Mouse (Mus musculus) spleen, embryonic (tissue): ENCODE data around the gene Sh3bgrl3.

Experiments used
- CTCF ChIA-PET: fragments of 350-600 bp; sonication (Branson Sonifier 250); formaldehyde crosslinking; loops from one replicate; lab custom pipeline; 2022; lab: Charles Lee

The Sh3bgrl3 gene

DNA sequence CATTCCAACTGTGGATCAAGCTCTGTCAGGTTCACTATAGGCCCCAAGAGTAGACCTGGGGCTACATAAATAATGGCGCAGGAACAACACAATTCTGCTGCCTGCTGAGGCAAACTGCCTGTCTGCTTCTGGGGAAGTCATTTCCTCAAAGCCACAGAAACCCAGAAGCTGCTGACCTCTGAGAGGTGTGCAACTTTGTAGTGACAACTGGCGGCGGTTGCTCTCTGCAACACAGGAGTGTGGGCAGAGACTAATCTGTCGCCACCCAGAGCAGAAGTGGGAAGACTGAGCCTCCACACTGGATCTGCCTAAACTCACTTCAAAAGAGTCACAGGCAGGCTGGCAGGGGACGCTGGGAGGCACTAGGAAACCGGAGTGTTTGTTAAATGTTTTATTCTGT is 893 bp upstream of the Sh3bgrl3 start:
- CTCF ChIA-PET: interaction anchor here (0.6 kb wide), 1 partner anchor 239 kb away, joined by 15 read pairs; no protein-coding TSS in a partner anchor

DNA sequence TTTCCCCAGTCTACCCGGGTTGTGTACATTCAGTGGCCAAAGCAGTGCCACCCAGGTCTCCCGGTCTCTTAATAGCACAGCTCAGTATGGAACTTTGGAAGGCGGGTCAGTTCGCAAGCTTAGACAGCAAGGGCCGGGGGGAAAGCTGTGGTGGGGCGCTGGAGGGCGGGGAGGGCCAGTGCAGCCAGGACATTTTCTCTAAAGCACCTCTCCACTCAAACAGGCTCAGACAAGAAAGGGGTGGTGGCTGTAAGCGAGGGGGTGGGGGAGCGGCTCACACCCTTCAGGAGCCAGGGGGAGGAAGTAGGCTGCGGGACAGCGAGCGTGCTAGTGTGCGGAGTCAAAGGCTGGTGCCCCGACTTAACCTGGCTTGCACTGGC is 384 bp upstream of the Sh3bgrl3 start:
- CTCF ChIA-PET: interaction anchor here (0.6 to 1.4 kb wide), 2 partner anchors 36 to 240 kb away, joined by 5 to 15 read pairs; no protein-coding TSS in a partner anchor

DNA sequence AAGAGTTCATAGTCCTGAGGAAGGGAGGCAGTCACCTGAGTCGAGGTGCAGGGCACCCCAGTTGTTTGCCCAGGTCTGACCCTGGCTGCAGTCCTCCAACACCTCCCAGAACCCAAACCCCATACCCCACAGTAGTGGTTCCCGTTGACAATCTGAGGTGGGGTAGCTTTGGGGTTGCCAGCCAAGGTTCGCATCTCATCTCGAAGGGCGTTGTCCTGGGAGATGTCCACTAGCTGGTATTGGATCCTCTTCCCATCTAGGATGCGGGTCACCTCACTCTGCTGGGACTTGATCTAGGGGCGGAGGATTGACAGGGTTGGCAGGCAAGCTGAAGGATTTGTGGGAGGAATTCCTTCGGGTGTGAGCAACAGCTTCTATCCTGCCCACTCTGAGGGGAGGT is 796 bp downstream of the Sh3bgrl3 start:
- CTCF ChIA-PET: interaction anchor here (0.9 to 1.4 kb wide), 3 partner anchors 29 to 92 kb away, joined by 3 to 5 read pairs (median 4); no protein-coding TSS in a partner anchor

DNA sequence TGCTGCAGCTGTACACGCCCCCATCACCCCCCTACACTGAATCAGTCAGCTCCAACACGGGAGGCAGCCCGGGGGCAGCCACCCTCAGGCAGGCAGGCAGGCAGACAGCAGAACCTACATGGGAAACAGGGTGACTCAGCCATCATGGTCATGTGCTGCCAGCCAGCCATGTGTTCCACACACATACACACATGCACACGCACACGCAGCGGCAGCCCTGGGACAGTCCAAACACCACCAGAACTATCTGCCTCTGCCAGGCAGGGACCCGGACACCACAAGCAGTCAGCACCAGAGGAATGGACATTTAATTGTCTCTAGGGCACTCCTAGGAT is 1.5 kb downstream of the Sh3bgrl3 start:
- CTCF ChIA-PET: interaction anchor here (1.0 to 1.4 kb wide), 3 partner anchors 32 to 91 kb away, joined by 4 to 6 read pairs (median 4); no protein-coding TSS in a partner anchor

DNA sequence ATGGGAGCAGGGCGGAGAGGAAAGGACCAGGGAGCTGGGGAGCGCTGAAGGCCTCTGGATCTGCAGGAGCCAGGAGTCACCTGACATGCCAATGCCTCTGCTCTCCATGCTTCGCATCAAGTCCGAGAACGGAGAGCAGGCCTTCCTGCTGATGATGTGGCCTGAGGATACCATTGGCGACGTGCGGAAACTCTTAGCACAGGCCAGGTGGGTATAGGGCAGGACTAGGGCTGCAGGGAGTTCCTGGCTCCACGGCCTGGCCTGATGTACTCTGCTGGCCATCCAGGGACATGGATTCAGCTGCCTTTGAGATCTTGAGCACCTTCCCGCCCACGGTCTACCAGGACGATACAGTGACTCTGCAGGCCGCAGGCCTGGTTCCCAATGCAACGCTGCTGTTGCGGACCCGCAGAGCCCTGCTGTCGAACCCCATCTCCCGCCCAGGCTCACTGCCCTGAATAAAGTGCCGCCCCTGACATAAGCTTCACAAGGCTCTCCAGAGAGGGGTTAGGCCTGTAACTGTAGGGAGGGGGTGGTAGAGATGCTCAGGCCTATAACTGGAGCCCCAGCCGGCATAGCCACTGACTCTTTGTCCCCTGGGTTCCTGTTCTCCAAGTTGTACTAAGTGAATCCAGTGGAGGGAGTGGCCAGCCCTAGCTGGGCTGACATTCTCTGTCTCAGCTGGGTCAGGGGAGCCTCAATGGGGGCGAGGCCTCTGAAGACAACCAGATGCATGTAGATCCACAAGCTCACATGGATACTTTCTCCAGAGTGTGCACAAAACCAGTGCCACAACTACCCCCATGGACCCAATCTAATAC is 2.1 kb downstream of the Sh3bgrl3 start:
- CTCF ChIA-PET: interaction anchor here (1.0 to 1.4 kb wide), 3 partner anchors 31 to 91 kb away, joined by 4 to 6 read pairs (median 4); no protein-coding TSS in a partner anchor

DNA sequence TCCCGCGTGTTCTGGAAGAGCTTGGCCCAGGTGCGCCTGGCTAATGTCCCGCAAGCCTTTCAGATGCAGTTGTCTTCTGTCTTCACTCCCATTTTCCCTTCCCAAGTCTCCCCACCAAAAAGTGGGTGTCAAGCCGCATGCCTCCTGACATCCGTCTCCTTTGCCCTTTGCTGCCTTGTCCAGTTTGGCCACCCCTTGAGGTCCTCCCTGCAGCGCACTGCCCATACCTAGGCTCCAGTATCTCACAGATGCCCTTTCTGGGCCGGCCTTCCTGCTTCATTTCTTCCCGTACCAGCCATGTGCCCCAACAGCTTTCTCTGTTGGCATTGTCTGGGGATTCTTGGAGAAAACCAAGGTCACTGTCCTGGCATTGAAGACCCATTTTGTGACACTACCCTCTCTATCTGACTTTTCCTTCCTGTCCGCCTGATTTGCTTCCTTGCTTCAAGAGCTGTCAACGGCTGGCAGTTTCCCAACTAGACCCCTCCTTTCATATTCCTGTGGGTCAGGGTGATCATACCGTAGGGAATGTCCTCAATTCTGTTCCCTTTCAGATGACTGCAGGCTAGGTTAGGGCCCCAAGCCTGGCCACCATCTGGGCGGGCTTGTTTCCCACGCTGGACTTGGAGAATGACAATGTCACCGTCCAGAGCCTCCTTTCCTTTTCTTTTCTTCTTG is 3.1 kb downstream of the Sh3bgrl3 start:
- CTCF ChIA-PET: interaction anchor here (0.6 to 2.6 kb wide), 4 partner anchors 34 to 368 kb away, joined by 3 to 19 read pairs (median 10); no protein-coding TSS in a partner anchor

DNA sequence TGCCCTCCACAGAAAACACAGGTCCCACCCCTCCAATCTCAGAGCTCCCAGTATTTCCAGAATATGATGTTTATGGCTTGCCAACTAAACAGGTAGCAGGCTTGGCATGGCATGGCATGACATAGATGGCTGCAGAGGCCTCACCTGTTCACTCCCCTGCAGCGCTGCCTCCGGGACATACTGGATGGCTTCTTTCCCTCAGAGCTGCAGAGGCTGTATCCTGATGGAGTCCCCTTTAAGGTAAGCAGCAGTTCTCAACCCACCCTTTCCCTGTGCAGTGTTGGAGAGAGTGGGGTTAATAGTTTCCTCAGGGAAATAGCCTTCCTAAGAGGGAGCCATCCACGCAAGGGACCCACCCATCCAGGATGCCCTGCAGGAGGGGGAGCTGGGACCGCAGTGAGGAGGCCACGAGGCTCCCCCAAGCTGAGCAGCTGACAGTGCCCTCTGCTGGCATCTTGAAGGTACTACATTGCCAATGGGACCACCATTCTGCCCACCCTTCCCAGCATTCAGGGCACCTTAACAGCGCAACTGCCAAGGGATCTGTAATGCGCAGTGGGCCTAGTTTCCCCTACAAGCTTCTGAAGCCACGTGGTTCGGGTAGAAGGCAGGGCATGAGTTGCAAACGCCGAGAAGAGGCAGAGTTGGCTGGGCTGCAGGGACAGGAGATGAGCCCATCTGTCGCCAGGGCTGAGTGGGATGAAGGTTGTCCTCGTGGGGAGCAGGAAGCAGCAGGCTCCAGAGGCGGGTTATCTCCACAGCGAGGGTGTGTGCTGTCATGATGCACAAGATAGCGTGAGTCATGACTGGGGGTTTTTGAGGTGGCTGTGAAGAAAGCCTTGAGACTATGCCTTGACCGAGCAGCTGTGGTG is 4.7 kb downstream of the Sh3bgrl3 start:
- CTCF ChIA-PET: interaction anchor here (0.5 to 2.6 kb wide), 13 partner anchors 7 to 311 kb away, joined by 3 to 19 read pairs (median 4); partner anchors contain the start of gene Cd52

DNA sequence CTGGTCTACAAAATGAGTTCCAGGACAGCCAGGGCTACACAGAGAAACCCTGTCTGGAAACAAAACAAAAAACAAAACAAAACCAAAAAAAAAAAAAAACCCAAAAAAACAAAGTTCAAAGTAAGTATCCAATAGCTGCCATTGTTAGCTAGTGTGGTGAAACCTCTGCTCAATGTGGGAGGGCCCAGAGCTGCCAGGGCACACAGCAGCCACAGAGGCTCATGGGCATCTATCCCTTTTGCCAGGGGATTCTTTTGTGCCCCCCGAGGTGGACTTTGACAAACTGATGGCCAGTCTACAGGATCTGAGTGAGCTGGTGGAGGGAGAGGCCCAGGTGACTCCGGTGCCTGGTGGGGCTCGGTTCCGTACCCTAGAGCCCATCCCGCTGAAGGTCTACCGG is 5.4 kb downstream of the Sh3bgrl3 start:
- CTCF ChIA-PET: interaction anchor here (0.5 to 2.6 kb wide), 10 partner anchors 8 to 310 kb away, joined by 3 to 19 read pairs (median 4); partner anchors contain the start of gene Cd52

DNA sequence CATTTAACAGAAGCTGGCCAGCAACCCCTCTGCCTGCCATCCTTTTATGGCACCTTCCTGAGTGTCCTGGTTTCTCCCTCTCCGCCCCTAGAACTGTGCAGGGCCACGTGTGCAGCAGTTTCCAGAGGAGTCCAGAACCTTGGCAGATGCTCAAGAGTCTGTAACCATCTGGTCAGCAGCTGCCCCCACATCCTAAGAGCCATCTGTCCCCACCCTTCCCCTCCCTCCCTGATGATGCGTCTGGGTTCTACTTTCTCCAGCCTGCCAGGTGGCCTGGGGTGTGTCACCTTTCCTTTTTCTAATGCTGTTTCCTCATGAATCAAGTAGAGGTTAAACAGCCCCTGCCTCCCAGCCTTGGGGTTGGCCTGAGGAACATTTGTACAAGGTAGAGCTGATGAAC is 6.3 kb downstream of the Sh3bgrl3 start:
- CTCF ChIA-PET: interaction anchor here (0.6 to 1.8 kb wide), 4 partner anchors 30 to 87 kb away, joined by 3 to 7 read pairs (median 4); no protein-coding TSS in a partner anchor

DNA sequence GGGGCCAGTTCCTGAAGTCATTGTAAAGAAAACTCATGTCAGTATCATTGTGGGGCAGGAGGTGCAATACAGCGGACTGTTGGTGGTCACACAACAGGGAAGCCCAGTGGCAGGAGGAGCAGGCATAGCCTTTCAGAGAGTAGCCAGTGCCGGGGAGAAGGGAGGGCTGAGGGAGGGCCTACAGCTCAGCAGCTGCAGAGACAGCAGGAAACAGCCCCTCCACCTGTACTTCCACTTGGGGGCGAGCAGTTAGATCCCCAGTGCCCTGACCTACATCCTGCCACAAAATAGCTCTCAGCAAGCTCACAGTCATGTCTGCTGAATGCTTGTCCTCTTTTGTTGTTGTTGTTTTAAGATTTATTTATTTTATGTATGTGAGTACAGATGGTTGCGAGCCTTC is 7.0 kb downstream of the Sh3bgrl3 start:
- CTCF ChIA-PET: interaction anchor here (0.6 to 1.8 kb wide), 3 partner anchors 21 to 31 kb away, joined by 6 to 7 read pairs (median 6); no protein-coding TSS in a partner anchor

DNA sequence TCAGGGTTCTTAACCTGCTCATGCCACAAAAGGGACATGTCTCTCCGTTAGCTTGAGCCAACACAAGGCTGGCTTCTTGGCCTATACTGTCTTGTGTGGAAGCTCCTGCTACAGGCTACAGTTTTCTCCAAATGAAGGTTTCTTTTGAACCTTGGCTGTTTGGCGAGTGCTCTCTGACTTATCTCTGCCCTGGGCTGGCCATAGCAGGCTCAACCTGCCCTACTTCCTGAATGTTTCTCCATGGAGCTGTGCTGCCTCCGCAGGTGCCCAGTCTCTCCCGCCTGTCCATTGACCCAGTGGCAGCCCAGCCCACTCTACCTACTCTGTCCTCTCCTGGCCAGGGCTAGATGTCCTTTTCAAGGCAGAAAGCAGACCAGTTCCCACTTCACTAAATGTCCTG is 7.7 kb downstream of the Sh3bgrl3 start:
- CTCF ChIA-PET: interaction anchor here (0.6 to 1.8 kb wide), 5 partner anchors 20 to 60 kb away, joined by 3 to 7 read pairs (median 6); no protein-coding TSS in a partner anchor

DNA sequence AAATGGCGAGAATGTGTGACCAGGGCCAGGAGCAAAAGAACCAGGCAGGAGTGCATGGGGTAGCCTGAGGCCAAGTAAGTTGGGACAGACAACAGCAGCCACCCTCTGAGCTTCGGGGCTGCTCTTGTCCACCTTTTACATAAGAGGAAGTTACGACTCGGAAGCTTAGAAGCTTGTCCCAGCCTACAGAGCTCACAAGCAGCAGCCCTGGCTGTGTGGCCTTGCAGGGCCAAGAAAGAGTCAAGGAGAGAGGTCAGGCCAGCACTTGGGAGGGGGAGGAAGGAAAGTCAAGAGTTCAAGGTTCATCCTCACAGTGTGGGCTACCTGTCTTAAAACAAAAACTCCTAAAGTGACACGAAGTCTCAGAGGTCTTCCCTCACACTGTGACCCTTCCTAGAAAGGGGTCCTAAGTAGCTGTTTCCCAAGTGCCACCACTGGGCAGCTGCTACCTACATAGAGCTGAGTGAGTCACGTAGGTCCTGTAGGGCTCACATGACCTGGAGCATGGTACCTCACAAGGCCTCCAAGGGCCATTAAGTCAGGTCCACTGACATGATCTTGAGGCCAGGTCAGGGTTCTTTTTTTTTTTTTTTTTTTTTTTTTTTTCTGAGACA is 8.3 kb downstream of the Sh3bgrl3 start:
- CTCF ChIA-PET: interaction anchor here (0.6 to 1.2 kb wide), 3 partner anchors 23 to 60 kb away, joined by 3 to 6 read pairs (median 5); no protein-coding TSS in a partner anchor

DNA sequence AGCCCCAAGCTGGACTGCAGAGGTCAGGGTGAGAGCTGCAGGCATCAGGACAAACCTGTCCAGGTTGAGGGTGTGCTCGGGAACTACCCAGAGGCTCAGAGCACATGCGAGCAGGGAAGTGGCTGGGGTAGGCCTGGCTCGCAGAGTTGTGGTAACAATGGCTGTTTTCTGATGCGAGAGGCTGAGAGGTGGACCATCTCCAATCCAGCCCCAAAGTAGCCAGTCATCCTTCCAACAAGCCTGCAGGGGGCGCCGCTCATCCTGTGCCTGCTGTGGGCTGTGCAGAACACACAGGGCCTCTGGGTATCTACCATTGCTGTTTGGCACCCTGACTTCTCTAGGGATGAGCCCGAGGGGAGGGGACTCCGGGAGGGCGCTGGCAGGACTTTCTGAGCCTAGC is 8.9 kb downstream of the Sh3bgrl3 start:
- CTCF ChIA-PET: interaction anchor here (1.2 kb wide), 1 partner anchor 22 kb away, joined by 5 read pairs; no protein-coding TSS in a partner anchor

DNA sequence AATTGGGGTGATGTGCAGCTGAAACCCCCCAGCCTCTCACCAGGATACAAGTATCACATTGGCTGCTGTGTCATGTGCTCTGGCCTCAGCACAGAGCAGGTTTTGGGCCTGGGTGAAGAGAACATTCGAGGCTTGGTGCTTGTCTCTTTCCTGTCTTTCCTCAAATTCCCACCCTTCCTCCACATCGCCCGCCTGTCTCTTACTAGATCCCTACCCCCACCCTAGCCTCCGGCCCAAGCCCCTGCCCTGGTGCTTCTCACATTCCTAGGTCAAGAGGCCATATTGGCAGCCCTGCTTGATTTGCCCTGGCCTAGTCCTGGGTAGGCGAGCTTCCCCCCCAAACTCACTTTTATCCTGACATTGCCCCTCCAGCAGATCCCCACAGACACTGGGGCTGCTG is 9.5 kb downstream of the Sh3bgrl3 start:
- CTCF ChIA-PET: no interaction called here

DNA sequence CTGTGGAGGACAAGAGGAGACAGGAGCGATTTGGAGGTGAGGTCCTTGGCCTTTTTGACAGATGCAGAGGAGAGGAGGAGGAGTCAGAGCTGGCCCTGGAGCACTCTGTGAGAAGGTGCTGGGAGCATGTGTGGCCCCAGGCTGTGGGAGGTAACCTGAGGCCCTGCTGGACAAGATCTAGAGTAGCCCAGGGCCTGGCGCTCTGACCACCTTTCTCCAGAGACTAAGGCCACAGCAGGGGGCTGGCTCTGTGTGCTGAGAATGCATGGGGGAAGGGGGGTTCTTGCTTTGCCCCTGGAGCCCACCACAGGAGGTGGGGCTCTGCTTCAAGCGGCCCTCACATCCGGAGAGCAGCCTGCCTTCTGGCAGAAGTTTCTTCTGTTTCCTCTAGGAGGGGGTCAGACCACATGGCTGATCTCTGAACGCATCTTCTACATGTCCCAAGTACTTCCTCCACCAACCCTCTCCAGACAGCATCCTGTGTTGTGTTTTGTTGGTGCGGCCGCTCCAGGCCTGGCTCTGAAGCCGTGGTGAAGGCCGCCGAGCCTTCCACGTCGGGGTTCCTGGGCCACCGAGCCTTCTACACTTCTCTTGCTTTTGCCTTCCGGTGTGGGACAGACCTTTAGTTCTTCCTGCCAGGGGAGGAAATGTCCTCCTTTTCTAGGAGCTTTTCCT is 10.3 kb downstream of the Sh3bgrl3 start:
- CTCF ChIA-PET: interaction anchor here (2.1 kb wide), 1 partner anchor 19 kb away, joined by 8 read pairs; no protein-coding TSS in a partner anchor

DNA sequence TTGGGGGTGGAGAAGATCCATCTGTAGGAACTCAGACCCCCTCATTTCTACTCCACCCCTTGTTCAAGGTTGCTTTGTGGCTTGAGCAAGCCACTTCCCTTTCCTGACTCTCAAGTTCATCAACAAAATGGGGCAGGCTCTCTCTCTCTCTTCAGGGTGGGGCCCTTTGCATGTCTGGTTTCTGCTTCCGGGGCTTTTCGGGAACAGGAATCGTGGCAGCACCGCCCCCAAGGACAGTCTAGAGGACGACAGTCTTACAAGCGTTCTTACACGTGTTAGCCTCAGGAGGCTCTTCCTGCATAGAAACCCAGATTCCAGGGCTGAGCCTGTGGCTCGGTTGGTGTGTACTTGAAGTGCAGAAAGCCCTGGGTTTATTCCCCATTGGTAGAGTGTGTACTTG is 11.6 kb downstream of the Sh3bgrl3 start:
- CTCF ChIA-PET: interaction anchor here (1.3 to 2.1 kb wide), 3 partner anchors 17 to 22 kb away, joined by 5 to 8 read pairs (median 7); partner anchors contain the start of gene Cd52

DNA sequence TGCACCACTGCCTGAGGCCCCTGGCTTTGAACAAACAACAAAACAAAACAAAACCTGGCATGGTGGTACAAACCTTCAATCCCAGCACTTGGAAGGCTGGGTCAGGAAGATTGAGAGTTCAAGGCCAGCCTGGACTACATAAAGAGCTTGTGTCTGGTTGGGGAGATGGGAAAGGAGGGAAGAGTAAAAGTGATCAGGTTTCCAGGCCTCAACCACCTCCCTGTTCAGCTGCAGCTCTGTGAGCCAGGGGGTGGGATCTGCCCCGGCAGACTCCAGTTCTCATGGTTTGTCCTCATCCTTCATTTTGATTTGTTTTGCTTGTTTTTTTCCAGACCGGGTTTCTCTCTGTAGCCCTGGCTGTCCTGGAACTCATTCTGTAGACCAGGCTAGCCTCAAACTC is 12.1 kb downstream of the Sh3bgrl3 start:
- CTCF ChIA-PET: interaction anchor here (1.3 to 2.1 kb wide), 3 partner anchors 17 to 22 kb away, joined by 5 to 8 read pairs (median 7); partner anchors contain the start of gene Cd52

DNA sequence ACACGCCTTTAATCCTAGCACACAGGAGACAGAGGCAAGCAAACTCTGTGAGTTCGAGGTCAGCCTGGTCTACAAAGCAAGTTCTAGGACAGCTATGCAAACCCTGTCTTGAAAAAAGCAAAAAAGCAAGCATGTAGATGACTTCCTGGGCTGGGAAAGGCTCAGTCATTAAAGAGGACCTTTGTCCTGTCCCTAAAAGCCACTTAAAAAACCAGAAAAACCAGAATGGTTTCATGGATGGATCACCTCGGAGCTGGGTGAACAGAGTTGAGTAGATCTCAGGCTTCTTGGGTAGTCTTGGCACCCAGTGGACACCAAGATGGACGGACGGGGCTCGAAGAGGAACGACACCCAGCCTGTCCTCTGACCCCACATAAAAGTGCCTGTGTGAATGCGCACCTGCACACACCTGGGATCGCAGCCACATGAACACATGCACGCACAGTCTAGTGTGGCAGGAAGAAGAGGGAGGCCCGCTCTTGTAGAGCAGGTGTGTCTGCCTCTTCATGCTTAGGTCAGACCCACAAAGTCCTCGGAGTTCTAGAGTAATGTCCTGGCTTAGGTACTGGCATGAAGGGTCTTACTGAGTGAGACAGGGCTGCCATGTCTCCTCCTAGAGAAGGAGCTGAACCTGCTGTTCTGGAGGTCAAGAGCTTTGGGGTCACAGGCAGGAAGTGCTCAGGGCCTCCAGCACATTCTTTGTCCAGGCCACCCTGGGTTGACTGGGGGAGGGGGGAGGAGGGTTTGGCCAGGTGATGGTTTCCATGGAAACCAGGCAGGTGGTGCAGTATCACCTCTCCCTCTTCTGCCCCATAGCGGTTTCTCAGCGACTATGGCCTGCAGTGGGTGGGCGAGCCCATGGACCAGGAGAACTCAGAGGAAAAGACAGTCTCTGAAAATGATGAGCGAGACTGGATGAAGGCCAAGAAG is 13.1 kb downstream of the Sh3bgrl3 start:
- CTCF ChIA-PET: interaction anchor here (1.0 to 1.3 kb wide), 2 partner anchors 18 to 70 kb away, joined by 5 to 6 read pairs; no protein-coding TSS in a partner anchor
